Mouse (Mus musculus): ENCODE results near the gene Myo5a. TPM values are rescaled to one million over a fixed set of nuclear protein-coding genes. Genes with fewer than 3 reads are reported as not detected.
A peak's percentile ranks its signal among the peaks of the same experiment; 100 is the strongest.

Gene Myo5a
- polyA plus RNA-seq, 1 experiment from 2014 or later, result 23.3 TPM

DNA sequence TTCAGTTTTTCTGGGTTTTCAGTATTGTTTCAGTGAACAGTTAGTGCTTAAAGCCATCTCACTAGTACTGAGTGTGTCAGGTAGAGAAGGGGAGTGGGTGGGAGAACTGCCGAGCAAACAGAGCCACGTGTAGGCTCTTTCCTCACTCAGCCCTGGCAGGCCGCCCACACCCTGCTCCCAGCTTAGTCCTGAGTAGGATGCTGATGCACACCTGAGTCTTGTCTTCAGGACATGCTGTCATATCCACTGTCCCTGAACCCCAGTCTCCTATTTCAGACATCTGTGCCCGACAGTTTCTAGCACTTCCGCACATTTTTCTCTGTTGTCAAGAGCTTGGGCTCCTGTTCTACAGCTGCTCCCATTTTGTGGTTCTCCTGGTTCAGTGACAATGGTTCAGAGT lies 149.1 kb downstream of the Myo5a start:
- Histone ChIP-seq H3K9me3 (ENCODE audit: control insufficient read depth, low read depth, low read length) (no peaks in the 10 kb centered on the region), H3K4me1 (ENCODE audit: control insufficient read depth, insufficient read depth, low read length) (no peaks in the 10 kb centered on the region), H3K4me2 (replicated peaks; ENCODE audit: low read depth, low read length) (no peak overlapping the region), H3K27ac (ENCODE audit: low read length) (no peak overlapping the region), H3K27me3 (ENCODE audit: control insufficient read depth, insufficient read depth, low read length) (no peaks in the 10 kb centered on the region), H3K4me3 (ENCODE audit: low read depth, low read length) (no peak overlapping the region), H3K9ac (replicated peaks; ENCODE audit: low read depth, low read length) (no peak overlapping the region), H3K36me3 (ENCODE audit: control insufficient read depth, insufficient read depth, low read length) (peaks cover 7% of the 10 kb centered on the region; the same call in 1 of the 2 replicates)
- ATAC-seq (ENCODE audit: insufficient number of reproducible peaks, insufficient read depth, low FRiP score, low read depth), result no peak
- WGBS, result 68% methylated on average over 5 of the region's 5 CpGs

DNA sequence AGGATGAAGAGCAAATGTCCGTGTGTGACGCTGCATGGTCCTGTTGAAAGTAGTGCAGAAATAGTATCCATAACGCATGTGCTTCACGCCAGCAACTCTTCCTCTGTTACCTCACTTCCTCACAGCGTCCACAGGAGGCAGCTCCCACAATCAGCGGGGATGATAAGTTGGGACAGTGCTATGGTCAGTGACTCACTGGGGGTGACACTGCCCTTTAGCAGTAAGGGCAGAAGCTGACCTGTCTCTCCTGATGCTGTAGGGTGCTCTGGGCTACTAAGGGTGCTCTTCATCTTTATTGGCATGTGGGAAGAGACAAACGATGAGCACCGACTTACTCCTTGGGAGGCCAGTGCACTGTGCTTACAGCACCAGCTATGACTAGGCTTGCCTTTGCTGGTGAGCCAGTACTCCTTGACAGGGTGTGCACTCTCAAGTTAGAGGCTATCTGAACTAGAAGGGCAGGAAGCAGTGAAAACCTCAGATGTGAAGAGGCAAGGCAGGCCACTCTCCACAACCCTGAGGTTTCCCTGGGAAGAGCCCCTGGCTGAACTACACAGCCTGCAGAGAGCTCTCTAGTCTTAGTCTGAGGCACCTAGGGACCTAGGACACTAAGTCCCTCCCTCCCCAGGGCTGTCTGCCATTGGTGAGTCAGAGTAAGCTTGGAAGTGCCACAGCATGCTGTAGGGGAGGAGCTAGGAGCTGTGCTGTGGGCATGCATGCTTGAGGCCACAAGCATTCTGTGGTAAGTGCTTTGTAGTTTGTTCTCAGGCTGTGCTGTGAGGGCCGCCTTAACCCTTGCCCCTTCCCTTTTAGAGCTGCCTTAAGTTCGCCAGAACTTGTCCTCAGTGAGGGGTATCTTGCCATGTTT lies 150.8 kb downstream of the Myo5a start:
- ATAC-seq (ENCODE audit: insufficient number of reproducible peaks, insufficient read depth, low FRiP score, low read depth), result peak; percentile 69; the same call in 1 of the 2 replicates
- no peaks in the 10 kb centered on the region for H3K9me3 ChIP-seq (ENCODE audit: control insufficient read depth, low read depth, low read length)
- H3K4me2 ChIP-seq (replicated peaks; ENCODE audit: low read depth, low read length), result no peak overlapping the region
- no peak overlapping the region for H3K4me3 ChIP-seq (ENCODE audit: low read depth, low read length)
- no peaks in the 10 kb centered on the region for H3K27me3 ChIP-seq (ENCODE audit: control insufficient read depth, insufficient read depth, low read length)
- WGBS, result 67% methylated on average over 10 of the region's 10 CpGs
- H3K4me1 ChIP-seq (ENCODE audit: control insufficient read depth, insufficient read depth, low read length), result no peaks in the 10 kb centered on the region
- H3K36me3 ChIP-seq (ENCODE audit: control insufficient read depth, insufficient read depth, low read length), result no peaks in the 10 kb centered on the region; the same call in 1 of the 2 replicates
- H3K27ac ChIP-seq (ENCODE audit: low read length), result no peak overlapping the region
- no peak overlapping the region for H3K9ac ChIP-seq (replicated peaks; ENCODE audit: low read depth, low read length)

DNA sequence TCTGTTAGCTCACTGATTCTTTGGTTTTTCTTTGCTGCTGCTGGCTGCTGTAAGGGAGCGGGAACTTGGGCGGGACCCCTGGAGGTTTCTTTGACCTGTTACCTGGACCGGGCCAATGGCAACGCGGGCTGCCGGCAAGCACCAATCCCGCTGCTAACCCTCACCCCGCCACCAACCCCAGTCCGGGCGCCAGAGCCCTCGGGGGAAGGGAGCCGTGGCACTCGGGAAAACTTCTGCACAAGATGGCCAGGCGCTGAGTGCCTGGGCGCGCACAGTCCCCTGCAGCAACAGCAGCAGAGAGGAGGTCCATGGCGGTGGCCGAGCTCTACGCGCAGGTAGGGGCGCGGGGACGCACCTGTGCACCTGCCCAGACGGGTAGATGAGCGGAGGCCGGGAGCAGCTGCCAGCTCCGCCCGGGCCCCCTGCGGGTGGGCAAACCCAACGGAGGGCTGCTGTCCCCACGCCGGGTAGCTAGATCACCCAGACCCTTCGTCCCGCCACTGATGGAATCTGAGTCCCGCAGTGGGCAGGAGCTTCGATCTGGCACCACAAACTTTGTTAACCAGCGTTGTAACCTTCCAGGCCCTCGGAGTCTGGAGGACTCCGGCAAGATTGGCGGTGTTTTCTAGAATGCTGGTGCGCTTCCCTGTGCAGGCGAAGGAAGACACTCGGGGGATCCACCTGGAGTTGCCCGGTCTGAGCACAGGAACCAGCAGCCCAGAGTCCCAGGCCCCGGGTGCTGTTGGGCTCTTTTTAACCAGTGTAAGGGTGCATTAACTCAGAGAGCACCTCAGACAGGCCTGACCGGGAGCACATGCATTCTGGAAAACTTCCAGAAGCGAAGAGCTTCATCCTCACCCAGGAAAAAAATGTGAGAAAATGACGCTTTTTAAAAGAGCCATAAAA lies 161.3 kb downstream of the Myo5a start, which contains the start of gene Myo5c:
Gene Myo5c (plus strand): TSS at position 180 of the 906 bp plus-strand sequence.
- H3K4me2 ChIP-seq (replicated peaks; ENCODE audit: low read depth, low read length), result peak within 1 kb of the TSS; percentile 60
- H3K4me3 ChIP-seq (ENCODE audit: low read depth, low read length), result peak within 1 kb of the TSS; percentile 40
- H3K36me3 ChIP-seq (ENCODE audit: control insufficient read depth, insufficient read depth, low read length), result no peaks in the 10 kb centered on the region
- no peaks in the 10 kb centered on the region for H3K27me3 ChIP-seq (ENCODE audit: control insufficient read depth, insufficient read depth, low read length)
- peaks cover 5% of the 10 kb centered on the region; the same call in 1 of the 2 replicates for H3K4me1 ChIP-seq (ENCODE audit: control insufficient read depth, insufficient read depth, low read length)
- H3K9me3 ChIP-seq (ENCODE audit: control insufficient read depth, low read depth, low read length), result no peaks in the 10 kb centered on the region
- H3K27ac ChIP-seq (ENCODE audit: low read length), result peak within 1 kb of the TSS; percentile 50; the same call in 1 of the 2 replicates
- 3% methylated on average over 48 of the region's 48 CpGs for WGBS
- ATAC-seq (ENCODE audit: insufficient number of reproducible peaks, insufficient read depth, low FRiP score, low read depth), result peak; percentile 62
- H3K9ac ChIP-seq (replicated peaks; ENCODE audit: low read depth, low read length), result peak within 1 kb of the TSS; percentile 41; the same call in 1 of the 2 replicates

DNA sequence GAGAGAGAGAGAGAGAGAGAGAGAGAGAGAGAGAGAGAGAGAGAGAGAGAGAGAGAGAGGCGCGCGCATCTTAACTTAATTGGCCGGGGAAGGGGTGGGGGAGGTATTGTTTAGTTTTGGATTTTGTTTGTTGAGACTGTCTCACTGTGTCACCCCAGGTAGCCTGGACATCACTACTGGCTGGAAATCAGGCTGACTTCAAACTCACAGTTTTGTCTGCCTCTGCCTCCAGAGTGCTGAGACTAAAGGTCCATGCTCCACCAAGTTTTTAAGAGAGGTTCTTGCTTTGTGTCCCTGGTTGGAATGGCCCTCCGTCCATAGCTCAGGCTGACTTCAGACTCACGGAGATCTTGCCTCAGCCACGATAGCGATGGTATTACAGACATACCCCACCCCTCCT lies 162.0 kb downstream of the Myo5a start:
- Histone ChIP-seq H3K4me2 (replicated peaks; ENCODE audit: low read depth, low read length) (peak overlapping the region; percentile 60), H3K9me3 (ENCODE audit: control insufficient read depth, low read depth, low read length) (no peaks in the 10 kb centered on the region), H3K9ac (replicated peaks; ENCODE audit: low read depth, low read length) (no peak overlapping the region), H3K4me1 (ENCODE audit: control insufficient read depth, insufficient read depth, low read length) (peaks cover 5% of the 10 kb centered on the region; the same call in 1 of the 2 replicates), H3K36me3 (ENCODE audit: control insufficient read depth, insufficient read depth, low read length) (no peaks in the 10 kb centered on the region), H3K27ac (ENCODE audit: low read length) (no peak overlapping the region), H3K4me3 (ENCODE audit: low read depth, low read length) (peak overlapping the region; percentile 40; the same call in 1 of the 2 replicates), H3K27me3 (ENCODE audit: control insufficient read depth, insufficient read depth, low read length) (no peaks in the 10 kb centered on the region)
- WGBS, result 35% methylated on average over 8 of the region's 8 CpGs
- ATAC-seq (ENCODE audit: insufficient number of reproducible peaks, insufficient read depth, low FRiP score, low read depth), result no peak

DNA sequence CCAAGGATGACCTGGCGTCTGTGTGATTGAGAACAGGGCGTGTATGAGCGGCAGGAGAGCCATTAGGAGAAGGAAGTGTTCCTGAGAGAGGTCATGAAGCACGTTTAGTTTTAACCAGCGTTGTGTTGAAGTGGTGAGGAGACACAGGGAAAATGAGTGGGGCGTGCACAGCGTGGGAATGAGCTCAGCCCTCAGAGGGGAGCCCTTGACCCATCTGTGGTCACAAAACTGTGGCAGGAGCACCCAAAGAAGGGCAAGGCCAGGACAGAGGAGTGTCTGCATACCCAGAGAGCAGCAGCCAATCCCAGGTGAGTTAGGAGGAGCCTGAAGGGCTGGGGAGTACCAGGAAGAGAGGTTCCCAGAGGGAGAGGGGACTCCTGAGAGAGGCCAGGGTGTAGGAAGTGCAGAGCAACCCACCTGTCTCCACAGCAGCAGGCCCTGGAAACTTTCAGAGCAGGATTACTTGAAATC lies 163.5 kb downstream of the Myo5a start:
- H3K27ac ChIP-seq (ENCODE audit: low read length), result peak overlapping the region; percentile 77; the same call in 1 of the 2 replicates
- peak; percentile 84 for ATAC-seq (ENCODE audit: insufficient number of reproducible peaks, insufficient read depth, low FRiP score, low read depth)
- H3K4me2 ChIP-seq (replicated peaks; ENCODE audit: low read depth, low read length), result no peak overlapping the region; the same call in 1 of the 2 replicates
- H3K27me3 ChIP-seq (ENCODE audit: control insufficient read depth, insufficient read depth, low read length), result no peaks in the 10 kb centered on the region
- no peaks in the 10 kb centered on the region for H3K9me3 ChIP-seq (ENCODE audit: control insufficient read depth, low read depth, low read length)
- H3K4me3 ChIP-seq (ENCODE audit: low read depth, low read length), result no peak overlapping the region
- no peaks in the 10 kb centered on the region for H3K36me3 ChIP-seq (ENCODE audit: control insufficient read depth, insufficient read depth, low read length)
- H3K9ac ChIP-seq (replicated peaks; ENCODE audit: low read depth, low read length), result no peak overlapping the region
- peaks cover 5% of the 10 kb centered on the region; the same call in 1 of the 2 replicates for H3K4me1 ChIP-seq (ENCODE audit: control insufficient read depth, insufficient read depth, low read length)
- 27% methylated on average over 7 of the region's 7 CpGs for WGBS

DNA sequence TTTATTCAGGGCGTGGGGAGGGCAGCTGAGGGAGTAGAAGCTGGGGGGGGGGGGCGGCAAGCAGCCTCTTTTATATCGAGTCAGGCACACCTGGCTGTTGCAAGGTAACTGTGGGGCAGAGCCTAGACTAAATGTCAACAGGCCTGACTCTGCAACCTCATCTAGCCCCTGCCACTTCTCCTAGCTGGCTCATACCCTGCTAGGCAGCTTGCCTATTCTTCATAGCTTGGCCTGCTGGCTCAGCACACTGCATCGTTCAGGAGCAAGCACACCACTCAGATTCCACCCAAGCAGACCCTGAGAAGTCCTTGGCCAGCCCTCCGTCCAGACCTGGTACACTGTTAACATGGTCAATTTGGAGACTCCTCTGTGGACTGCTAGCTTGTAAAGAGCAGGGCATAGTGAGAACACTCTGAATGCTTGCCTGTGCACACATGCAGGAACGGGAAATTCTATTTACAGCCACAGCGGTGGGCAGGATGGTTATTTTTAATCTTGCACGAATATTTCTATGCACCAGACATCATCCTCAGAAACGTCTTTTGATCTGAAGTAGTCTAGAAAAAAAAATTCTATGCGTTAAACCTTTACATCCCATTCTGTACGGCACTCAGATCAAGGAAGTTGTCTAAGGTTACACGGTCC lies 164.3 kb downstream of the Myo5a start:
- H3K27me3 ChIP-seq (ENCODE audit: control insufficient read depth, insufficient read depth, low read length), result no peaks in the 10 kb centered on the region
- H3K9ac ChIP-seq (replicated peaks; ENCODE audit: low read depth, low read length), result no peak overlapping the region
- no peak overlapping the region for H3K4me2 ChIP-seq (replicated peaks; ENCODE audit: low read depth, low read length)
- peak overlapping the region; percentile 77; the same call in 1 of the 2 replicates for H3K27ac ChIP-seq (ENCODE audit: low read length)
- H3K4me3 ChIP-seq (ENCODE audit: low read depth, low read length), result no peak overlapping the region
- peaks cover 5% of the 10 kb centered on the region; the same call in 1 of the 2 replicates for H3K4me1 ChIP-seq (ENCODE audit: control insufficient read depth, insufficient read depth, low read length)
- no peaks in the 10 kb centered on the region for H3K36me3 ChIP-seq (ENCODE audit: control insufficient read depth, insufficient read depth, low read length)
- no peak for ATAC-seq (ENCODE audit: insufficient number of reproducible peaks, insufficient read depth, low FRiP score, low read depth)
- H3K9me3 ChIP-seq (ENCODE audit: control insufficient read depth, low read depth, low read length), result no peaks in the 10 kb centered on the region
- WGBS, result 65% methylated on average over 12 of the region's 12 CpGs

DNA sequence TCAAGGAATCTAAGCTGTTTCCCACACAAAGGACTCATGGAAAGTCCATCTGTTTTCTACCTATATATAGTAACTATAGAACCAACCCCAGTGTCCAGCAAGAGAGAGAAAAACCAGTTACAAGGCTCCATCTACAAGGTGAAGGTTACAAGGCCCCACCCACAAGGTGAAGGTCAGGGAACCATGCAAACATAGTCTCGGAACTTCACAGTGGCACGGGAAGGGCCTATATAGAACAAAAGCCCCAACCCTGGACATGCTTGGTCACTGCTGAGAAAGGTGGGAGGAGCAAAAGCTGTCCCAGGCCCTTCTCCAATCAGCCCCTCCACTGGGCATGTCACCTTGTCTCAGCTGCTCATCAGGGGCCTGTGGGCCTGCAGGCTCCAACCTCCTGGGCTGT lies 164.9 kb downstream of the Myo5a start:
- Histone ChIP-seq H3K27me3 (ENCODE audit: control insufficient read depth, insufficient read depth, low read length) (no peaks in the 10 kb centered on the region), H3K36me3 (ENCODE audit: control insufficient read depth, insufficient read depth, low read length) (no peaks in the 10 kb centered on the region), H3K9ac (replicated peaks; ENCODE audit: low read depth, low read length) (no peak overlapping the region), H3K27ac (ENCODE audit: low read length) (no peak overlapping the region; the same call in 1 of the 2 replicates), H3K4me3 (ENCODE audit: low read depth, low read length) (no peak overlapping the region), H3K4me2 (replicated peaks; ENCODE audit: low read depth, low read length) (no peak overlapping the region), H3K9me3 (ENCODE audit: control insufficient read depth, low read depth, low read length) (no peaks in the 10 kb centered on the region), H3K4me1 (ENCODE audit: control insufficient read depth, insufficient read depth, low read length) (peaks cover 5% of the 10 kb centered on the region; the same call in 1 of the 2 replicates)
- 61% methylated on average over 2 of the region's 2 CpGs for whole genome bisulfite sequencing
- ATAC-seq (ENCODE audit: insufficient number of reproducible peaks, insufficient read depth, low FRiP score, low read depth), result no peak
